Mouse (Mus musculus): ENCODE data around the gene Ttc12.

Ttc12 gene

DNA sequence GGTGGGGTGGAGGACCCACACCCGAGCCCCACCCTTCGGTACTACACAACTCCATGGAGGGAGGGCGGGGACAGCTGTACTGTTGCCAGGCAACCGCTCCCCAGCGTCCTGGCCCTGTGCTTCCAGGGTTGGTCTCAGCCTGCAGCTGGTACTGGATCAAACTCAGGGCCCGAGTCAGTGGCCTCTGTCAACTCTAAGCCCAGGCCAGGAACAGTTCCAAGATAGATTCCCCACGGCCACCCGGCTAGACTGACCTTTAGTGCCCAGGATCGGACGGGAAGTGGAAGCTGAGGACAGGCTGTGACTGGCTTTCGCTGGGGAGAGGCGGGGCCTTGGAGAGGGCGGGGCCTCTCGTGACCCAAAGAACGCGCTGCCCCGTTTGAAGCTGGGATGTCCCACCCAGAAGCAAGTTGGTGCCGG, at the start of gene Ttc12:
Ttc12 (minus strand) TSS at position 334 of the 420 bp plus-strand sequence.
- peak in 1 of 2 experiments; percentile 6 for DNase-seq (ENCODE audit: low read depth in 2 of 2, low spot score in 2 of 2)

DNA sequence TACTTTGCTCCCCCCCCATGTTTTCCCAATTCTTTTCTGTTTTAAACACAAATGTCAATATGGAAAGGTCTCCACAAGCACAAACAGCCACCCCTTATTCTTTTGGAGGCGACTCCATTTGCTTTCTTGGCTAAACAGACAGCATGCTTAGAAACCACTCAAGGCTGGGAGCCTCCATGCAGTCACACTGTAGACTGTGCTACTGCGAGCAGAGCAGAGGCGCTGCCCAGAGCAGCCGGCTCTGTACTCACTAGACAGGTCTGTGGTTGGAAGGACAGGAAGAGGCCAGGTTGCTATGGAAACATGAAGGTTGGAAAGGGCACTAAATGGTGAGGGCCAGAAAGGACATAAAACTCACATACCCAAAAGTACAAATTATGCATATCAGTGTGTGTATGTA, 48.9 kb upstream of the Ttc12 start:
- DNase-seq (ENCODE audit: low read depth in 2 of 2, low spot score in 2 of 2): no peak

DNA sequence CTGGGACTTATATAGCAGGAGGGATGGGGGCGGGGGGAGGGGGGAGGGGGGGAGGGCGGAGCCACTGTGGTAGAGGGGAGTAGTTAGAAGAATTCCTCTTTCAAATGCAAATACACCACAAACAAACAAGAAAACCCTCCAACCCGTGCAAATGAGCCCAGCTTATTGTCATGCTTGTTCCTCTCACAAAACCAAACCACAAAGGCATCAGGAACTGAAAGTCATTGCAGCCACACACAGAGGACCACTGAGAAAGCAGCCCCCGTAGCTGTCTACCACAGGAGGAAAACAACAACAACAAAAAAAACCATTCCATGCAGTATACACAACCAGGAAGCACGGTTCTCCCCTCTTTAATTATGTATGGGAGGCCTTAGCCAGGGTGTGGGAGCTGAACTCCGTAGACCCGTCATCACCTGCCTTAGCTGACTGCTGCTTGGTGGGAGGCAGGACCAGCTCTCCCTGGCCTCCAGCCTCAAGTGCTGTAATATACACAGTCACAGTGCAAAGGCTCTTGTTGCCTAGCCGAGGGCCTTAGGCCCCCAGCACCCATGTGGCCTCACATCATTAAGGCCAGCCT, 48.0 kb upstream of the Ttc12 start:
- no peak for DNase-seq (ENCODE audit: low read depth in 2 of 2, low spot score in 2 of 2)

DNA sequence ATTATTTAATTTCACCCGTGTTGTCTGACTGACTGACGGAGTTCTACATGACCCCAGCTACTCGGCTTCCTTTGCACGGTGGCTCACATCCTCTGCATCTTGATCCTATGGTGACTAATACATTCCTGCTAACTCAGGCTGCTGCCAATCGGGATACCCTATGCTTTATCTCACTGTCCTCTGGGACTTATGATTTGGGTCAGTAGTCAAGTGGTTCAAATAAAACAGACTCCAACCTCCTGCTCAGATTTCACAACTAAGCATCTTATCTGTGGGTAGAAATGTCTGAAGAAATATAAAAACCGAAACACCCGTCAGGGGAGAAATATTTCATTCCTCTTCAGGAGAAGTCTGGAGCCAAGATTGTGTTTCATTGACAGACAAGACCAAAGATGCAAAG, 47.4 kb upstream of the Ttc12 start:
- DNase-seq (ENCODE audit: low read depth in 2 of 2, low spot score in 2 of 2): no peak

DNA sequence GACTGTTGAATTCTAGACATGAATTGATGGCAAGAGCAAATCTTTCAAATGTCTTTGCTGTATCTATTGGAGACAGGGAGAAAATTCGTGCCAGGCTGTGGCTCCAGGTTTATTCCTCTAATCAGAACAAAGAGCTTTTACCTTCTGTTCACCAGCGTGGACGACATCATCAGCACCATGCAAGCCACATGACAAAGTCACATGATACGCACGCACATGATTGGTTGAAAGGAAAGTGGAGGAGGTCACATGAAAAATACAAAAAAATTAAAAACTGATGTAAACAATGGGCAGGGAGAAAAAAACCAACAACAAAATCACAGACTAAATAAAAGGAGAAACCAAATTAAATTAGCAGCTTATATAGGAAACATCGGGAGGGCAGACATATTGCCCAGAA, 45.8 kb upstream of the Ttc12 start:
- no peak for DNase-seq (ENCODE audit: low read depth in 2 of 2, low spot score in 2 of 2)

DNA sequence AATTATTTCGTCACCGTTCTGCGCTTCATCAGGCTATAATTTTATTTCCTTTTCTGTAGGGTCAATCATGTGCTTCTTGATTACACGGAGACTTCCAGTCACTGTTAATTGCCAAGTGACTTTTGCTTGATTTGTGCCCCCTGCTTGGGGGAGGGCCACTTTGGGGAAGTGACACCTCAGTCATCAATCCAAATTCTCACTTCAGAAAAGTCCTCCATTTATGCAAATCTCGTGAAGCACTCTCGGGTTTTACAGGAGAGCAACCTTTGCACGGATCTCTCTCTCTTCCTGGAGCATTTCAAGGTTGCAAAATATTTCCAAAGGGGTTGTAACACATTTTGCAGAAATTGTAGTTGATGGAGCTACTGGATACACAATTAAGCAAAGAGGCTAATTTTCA, 45.2 kb upstream of the Ttc12 start:
- no peak for DNase-seq (ENCODE audit: low read depth in 2 of 2, low spot score in 2 of 2)

DNA sequence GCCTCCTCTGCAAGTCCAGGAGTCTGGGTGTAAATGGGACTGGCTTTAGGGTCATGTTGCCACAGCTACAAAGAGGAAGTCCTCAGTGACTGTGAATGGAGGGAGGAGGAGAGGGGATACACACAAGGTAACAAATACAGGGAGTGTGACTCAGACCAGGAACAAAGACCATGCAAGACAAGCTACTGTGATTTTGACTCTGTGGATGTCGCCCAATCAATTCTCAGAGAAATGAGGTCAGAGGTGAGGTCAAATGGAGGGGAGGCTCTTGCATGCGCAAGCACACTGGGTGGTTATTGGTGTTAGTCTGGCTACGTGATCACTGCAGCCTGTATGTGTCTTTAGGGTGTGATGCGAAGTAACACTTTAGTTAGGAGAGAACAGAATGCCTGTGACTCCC, 44.7 kb upstream of the Ttc12 start:
- DNase-seq (ENCODE audit: low read depth in 2 of 2, low spot score in 2 of 2): no peak

DNA sequence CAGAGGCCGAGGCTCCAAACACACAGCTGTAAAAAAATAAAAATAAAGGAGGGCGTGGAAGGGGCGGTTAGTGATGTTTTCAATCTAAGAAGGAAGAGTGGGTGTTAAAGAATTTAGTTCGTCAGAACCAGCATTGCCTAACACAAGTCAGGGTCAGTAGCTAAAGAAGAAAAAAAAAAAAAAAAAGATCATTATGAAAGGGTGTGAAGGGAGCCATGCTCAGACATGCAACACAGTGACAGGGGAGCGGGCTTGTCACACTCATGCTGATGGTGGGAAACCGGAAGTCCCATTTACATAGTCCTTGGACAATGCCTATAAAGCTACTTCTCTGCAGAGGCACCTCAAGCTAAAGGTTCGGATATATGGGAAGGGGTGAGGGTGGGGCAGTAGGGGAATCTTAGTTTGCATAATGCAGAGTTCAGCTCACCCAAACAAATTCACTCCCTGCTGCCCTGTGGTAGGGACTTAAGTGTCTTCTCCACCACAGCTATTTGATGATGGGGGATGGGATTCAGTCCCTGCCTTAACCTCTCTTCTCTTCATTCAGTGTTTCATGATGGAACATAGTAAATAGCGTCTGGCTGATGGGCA, 43.4 kb upstream of the Ttc12 start:
- no peak for DNase-seq (ENCODE audit: low read depth in 2 of 2, low spot score in 2 of 2)

DNA sequence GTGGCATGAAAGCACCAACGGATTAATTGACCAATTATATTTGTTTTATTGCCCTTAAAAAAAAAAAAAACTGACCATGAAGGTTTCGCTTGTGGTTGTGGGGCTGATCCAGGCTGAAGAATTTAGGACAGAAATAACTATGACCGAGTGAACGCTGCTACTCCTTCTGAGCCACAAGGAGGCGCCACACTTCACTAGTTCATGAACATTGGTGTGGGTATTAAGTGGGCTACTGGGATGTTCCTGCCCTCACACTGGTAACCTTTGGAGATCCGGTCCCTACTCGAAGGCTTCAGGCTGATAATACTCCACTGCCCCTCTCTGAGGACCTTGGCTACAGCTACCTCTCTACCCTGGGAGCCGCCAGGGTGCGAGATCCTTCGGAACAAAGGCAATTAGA, 42.9 kb upstream of the Ttc12 start:
- DNase-seq (ENCODE audit: low read depth in 2 of 2, low spot score in 2 of 2): no peak

DNA sequence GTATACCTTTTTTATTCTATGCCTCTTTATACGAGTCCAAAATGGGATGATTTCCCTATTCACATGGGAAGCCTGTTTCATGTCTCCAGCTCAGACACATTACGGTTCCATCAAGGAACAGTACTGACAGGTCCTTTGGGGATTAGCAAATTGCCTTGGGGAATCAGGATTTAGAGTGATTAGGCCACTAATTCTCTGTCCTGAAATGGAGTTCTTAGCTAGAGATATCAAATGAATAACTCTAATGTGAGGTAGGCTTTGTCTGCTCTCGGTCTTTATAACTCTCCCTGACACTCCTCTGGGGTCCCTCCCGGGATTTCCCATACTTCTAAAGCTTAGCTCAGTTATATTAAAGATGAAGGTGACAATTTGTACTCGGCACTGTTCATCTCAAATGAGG, 42.0 kb upstream of the Ttc12 start:
- DNase-seq (ENCODE audit: low read depth in 2 of 2, low spot score in 2 of 2): no peak

DNA sequence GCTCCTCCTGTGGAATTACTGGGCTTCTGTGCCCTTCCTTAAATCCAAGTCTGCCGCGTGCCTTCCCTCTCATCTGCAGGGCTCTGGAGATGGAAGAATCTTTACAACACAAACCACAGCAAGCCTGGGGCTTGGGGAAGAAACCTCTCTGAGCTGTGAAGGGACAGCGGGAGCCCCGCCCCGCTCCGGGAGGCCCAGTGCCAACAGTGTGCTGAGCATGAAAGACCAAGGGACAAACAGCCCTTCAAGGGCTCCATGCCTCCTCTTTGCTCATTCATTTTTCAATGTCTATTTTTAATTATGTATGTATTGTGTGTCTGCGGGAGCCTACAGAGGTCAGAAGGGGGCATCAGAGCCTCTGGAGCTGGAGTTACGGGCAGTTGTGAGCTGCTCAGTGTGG, 41.3 kb upstream of the Ttc12 start:
- DNase-seq (ENCODE audit: low read depth in 2 of 2, low spot score in 2 of 2): no peak

DNA sequence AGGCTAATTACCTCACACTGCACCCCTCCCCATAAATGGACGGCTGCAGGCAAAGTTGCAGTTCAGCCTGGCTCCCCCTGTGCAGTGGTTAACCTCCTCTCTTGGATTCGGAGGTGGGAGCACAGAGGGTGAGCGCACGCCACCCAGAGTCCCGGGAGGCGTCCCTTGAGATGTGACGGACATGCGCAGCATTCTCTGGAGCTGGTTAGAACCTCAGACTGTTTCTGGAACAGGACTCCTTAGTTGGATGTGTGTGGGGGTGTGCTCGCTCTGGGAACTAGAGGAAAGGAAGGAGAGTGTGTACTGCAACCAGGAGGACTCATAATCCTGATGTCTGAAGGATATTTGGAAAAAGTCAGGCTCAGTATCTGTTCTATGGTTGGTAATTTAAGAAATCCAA, 38.7 kb upstream of the Ttc12 start:
- DNase-seq (ENCODE audit: low read depth in 2 of 2, low spot score in 2 of 2): no peak

DNA sequence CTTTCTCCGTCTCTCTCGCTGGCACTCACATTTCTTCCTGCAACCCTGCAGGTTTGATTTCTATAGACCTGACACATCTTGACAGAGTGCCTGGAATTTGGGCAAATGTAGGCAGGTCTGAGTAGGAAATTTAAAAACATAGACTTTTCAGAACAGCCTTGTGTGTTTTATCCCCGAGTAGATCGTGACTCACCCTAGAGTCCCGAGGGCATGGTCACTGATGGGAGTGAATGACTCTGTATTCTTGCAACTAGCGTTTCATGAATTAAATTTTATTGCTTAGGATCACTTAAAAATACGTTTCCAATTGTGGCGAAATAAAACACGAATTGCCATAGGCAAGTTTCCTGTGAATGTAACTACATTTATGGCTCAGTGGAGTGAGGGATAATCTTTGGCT, 37.9 kb upstream of the Ttc12 start:
- DNase-seq (ENCODE audit: low read depth in 2 of 2, low spot score in 2 of 2): no peak

DNA sequence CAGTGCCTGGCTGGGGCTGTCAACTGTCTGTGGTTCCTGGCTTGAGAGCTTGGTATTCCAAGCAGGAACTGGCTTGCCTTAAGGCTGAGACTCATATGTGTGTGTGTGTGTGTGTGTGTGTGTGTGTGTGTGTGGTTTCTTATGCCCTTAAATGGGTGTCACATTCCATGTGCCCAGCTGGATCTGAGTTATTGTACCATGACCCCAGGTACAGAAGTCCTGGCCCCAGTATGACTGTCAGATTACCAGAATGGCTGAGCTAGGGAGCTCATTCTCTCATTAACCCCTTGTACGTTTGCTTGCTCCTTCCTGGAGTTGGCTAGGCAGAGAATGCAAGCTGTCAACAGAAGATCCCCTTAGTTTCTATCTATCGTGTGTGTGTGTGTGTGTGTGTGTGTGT, 28.3 kb upstream of the Ttc12 start:
- DNase-seq (ENCODE audit: low read depth in 2 of 2, low spot score in 2 of 2): no peak

DNA sequence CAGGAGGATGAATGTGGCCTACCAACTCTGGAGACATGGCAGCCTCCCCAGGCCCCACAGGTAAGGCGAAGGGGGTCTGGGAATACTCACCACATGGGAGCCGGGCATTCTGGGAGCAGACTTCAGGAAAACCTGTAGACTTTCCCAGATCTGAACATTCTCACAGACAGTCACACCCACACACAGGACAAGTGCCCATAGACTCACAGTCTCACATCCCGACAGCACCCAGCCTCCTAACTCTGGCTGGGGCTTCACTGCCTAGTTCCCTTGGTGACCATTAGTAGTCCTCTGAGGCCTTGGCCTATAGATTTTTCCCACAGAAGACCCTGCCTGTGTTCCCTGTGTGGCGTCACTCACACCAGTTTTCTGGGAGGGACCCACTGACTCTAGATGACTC, 24.6 kb upstream of the Ttc12 start:
- no peak for DNase-seq (ENCODE audit: low read depth in 2 of 2, low spot score in 2 of 2)

DNA sequence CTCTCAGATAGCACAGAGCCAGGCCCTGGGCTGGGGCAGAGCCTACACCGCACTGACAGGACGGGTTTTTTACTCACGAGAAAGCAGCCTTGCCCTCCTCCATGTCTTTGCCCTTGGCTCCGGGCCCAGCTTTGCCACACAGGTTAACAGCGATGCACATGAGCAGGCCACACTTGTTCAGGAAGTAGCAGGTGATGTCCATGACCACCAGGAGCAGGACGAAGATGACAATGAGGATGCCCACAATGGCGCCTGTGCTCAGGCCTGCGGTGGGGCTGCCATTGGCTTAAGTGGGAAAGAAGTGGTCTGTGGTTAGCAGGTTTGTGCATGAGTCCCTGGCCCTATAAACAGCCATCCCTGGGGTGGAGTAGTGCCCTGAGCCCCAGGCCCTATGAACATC, 23.6 kb upstream of the Ttc12 start:
- DNase-seq (ENCODE audit: low read depth in 2 of 2, low spot score in 2 of 2): no peak

DNA sequence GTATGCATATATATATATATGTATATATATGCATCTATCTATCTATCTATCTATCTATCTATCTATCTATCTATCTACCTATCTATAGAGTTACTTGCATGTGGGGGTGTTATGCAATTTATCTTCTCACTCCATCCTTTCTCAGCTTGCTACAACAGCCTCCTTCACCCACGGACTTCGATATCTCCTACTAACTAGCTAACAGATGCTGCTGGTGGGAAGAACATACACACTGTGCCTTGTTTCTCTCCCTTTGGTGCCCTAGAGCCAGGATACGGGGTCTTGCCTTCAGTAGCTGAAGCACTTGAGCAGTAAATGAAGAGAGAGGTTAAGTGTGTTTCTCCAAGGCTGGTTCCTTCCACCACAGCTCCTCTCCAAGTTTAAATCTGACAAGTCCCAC, 23.1 kb upstream of the Ttc12 start:
- DNase-seq (ENCODE audit: low read depth in 2 of 2, low spot score in 2 of 2): no peak

DNA sequence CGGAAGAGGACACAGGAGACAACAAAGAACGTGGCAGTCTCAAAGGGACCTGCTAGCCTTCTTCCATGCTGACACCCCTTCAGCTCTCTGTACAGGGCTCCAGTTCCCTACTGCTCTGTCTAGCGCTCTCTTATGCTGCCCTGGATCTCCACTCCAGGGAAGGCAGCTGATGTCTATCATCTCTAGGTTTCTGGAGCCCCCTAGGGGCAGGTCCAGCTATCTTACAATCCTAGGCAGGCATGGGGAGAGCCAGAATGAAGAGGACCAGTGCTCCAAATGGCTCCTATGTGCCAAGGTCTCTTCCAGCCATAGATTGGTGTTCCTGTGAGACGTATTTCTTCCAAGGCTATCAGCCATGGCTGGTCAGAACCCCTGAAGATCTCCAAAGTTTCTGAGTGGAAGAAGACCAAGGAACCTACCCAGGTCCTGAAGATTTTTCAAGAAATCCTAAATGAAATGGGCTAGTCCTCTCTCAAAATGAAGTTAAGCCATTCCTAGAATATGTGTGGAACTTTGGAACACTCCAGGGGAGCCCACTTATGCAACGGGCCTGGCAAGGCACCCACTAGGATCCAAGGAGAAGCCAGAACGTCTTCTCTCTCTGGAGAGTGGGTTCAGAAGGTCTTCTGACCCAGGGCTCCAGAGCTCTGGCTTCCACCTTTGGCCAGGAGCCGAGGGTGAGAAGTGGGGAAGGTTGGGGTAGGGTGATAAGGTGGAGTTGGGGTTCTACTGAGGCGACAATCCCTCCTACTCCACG, 22.0 kb upstream of the Ttc12 start:
- no peak for DNase-seq (ENCODE audit: low read depth in 2 of 2, low spot score in 2 of 2)

DNA sequence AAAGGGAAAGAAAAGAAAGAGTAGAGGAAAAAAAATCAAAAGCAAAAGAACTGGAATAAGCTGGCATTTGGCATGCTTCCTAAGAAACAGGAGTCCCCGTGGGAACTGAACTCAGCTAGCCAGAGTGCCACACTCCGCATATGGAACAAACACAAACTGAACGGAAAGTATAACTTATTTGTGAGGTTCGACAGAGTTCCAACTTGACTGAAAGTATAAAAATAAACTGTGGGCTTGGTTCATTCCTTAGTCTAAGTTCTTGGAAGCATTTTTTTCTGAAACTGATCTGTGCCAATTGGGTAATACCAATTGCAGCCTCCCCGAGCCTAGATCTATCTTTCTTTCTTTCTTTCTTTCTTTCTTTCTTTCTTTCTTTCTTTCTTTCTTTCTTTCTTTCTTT, 18.6 kb upstream of the Ttc12 start:
- DNase-seq (ENCODE audit: low read depth in 2 of 2, low spot score in 2 of 2): no peak

DNA sequence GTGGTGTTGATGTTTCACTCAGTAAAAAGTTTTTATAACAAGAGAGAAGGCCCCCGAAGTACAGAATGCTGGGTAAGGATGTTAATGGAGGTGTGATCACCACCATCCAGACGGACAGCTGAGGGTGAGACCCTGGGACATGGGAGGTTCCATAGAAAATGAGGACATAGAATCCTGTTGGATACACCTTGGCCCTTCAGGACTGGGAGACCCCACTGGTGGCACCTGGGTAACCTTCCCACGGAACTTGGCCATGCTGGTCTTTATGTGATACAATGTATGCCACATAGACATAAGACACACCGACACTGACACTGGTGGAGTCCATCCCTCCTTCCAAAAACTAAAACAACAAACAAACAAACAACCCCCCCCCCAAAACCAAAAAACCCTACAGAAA, 16.2 kb upstream of the Ttc12 start:
- DNase-seq (ENCODE audit: low read depth in 2 of 2, low spot score in 2 of 2): no peak

DNA sequence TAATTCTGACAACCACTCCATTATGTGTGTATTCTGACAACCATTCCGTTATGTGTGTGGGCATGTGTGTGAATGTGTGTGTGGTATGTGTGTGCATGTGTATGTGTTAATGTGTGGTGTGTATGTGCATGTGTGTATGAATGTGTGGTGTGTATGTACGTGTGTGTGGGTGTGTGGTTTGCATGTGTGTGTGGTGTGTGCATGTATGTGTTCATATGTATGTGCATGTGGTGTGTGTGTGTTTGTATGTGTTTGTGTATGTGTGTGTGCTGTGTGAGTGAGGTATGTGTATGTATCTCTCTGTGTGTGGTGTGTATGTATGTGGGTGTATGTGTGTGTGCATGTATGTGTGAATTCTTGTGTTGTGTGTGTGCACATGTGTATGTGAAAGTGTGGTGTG, 13.9 kb upstream of the Ttc12 start:
- DNase-seq (ENCODE audit: low read depth in 2 of 2, low spot score in 2 of 2): no peak

DNA sequence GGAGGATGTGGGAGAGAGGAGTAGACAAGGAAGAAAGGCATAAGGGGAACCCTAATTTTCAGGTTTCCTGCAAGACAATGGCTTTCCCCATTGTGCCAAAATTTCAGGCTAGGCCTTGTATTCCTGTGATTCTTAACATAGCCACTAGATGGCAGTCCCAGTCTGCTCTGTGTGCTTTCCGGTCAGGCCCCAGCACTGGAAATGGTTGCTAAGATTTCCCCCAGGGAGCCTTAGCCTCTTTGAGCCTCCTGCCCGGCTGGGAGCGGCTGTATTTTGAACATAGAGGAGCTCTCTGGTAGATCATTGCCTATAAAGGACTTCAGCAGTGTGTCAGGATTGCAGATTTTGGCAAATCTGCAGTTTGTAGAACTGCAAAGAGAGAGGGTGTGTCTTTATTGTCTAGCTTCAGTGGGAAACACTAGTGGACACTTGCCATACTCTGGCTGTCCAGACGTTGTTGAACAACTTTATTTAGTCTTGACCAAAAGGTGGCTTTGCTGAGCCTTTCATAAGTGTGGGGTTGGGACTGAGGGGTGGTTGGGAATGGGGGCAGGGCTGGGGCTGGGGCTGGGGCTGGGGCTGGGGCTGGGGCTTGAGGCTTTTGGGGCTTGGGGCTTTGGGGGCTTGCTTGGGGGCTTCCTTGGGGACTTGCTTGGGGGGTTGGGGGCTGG, 8.1 kb upstream of the Ttc12 start:
- peak in 1 of 2 experiments; percentile 14 for DNase-seq (ENCODE audit: low read depth in 2 of 2, low spot score in 2 of 2)

Data from CD8-positive naive resting alpha-beta T cell, adult 2 months (primary cell).